Mouse (Mus musculus): ENCODE measurements around the gene Opcml. TPM values are rescaled to one million over a fixed set of nuclear protein-coding genes. Genes with fewer than 3 reads are reported as not detected.

Opcml gene
- total and polyA plus RNA-seq, 2 experiments, result under 0.01 TPM; not detected in 1

GRCm38 (mm10) chr9:28319021-28319755, 528.6 kb downstream of the Opcml start:
- no peak for TF ChIP-seq CTCF (IDR thresholded peaks at IDR 0.05; ENCODE audit: low read depth, low read length)
- TF ChIP-seq POLR2A (IDR thresholded peaks at IDR 0.05; ENCODE audit: extremely low read depth, insufficient read depth, low read length), result no peak
- DNase-seq (ENCODE audit: extremely low read depth, low read depth, low spot score), result no peak
- Histone ChIP-seq H3K27me3 (ENCODE audit: control insufficient read depth, insufficient read depth, low read length) (no peaks in the 10 kb centered on the region), H3K4me1 (ENCODE audit: control insufficient read depth, insufficient read depth, low read length) (no peaks in the 10 kb centered on the region), H3K9ac (ENCODE audit: low read depth, low read length) (no peak overlapping the region), H3K27ac (replicated peaks; ENCODE audit: insufficient read depth, low read depth, low read length) (no peak overlapping the region), H3K36me3 (ENCODE audit: control insufficient read depth, insufficient read depth, low read length) (no peaks in the 10 kb centered on the region), H3K79me2 (ENCODE audit: control insufficient read depth, insufficient read depth, low read length) (no peaks in the 10 kb centered on the region), H3K4me3 (ENCODE audit: insufficient read depth, low read depth, low read length) (no peak overlapping the region)
- WGBS, result 59% methylated on average over 4 of the region's 4 CpGs

GRCm38 (mm10) chr9:28319802-28320201, 529.2 kb downstream of the Opcml start:
- Histone ChIP-seq H3K36me3 (ENCODE audit: control insufficient read depth, insufficient read depth, low read length) (no peaks in the 10 kb centered on the region), H3K79me2 (ENCODE audit: control insufficient read depth, insufficient read depth, low read length) (no peaks in the 10 kb centered on the region), H3K27me3 (ENCODE audit: control insufficient read depth, insufficient read depth, low read length) (no peaks in the 10 kb centered on the region), H3K9ac (ENCODE audit: low read depth, low read length) (no peak overlapping the region), H3K27ac (replicated peaks; ENCODE audit: insufficient read depth, low read depth, low read length) (no peak overlapping the region), H3K4me3 (ENCODE audit: insufficient read depth, low read depth, low read length) (no peak overlapping the region), H3K4me1 (ENCODE audit: control insufficient read depth, insufficient read depth, low read length) (no peaks in the 10 kb centered on the region)
- 10% methylated on average over 1 of the region's 1 CpGs for WGBS
- no peak for DNase-seq (ENCODE audit: extremely low read depth, low read depth, low spot score)
- TF ChIP-seq POLR2A (IDR thresholded peaks at IDR 0.05; ENCODE audit: extremely low read depth, insufficient read depth, low read length), result no peak
- no peak for TF ChIP-seq CTCF (IDR thresholded peaks at IDR 0.05; ENCODE audit: low read depth, low read length)

GRCm38 (mm10) chr9:28327985-28328384, 537.4 kb downstream of the Opcml start:
- Histone ChIP-seq H3K36me3 (ENCODE audit: control insufficient read depth, insufficient read depth, low read length) (no peaks in the 10 kb centered on the region), H3K4me1 (ENCODE audit: control insufficient read depth, insufficient read depth, low read length) (no peaks in the 10 kb centered on the region), H3K27ac (replicated peaks; ENCODE audit: insufficient read depth, low read depth, low read length) (no peak overlapping the region), H3K9ac (ENCODE audit: low read depth, low read length) (no peak overlapping the region), H3K27me3 (ENCODE audit: control insufficient read depth, insufficient read depth, low read length) (0 out of 2 replicates have a peak, but pooled peaks cover 2% of the 10 kb centered on the region), H3K4me3 (ENCODE audit: insufficient read depth, low read depth, low read length) (no peak overlapping the region), H3K79me2 (ENCODE audit: control insufficient read depth, insufficient read depth, low read length) (no peaks in the 10 kb centered on the region)
- TF ChIP-seq POLR2A (IDR thresholded peaks at IDR 0.05; ENCODE audit: extremely low read depth, insufficient read depth, low read length), result no peak
- no peak for TF ChIP-seq CTCF (IDR thresholded peaks at IDR 0.05; ENCODE audit: low read depth, low read length)
- no peak for DNase-seq (ENCODE audit: extremely low read depth, low read depth, low spot score)
- WGBS, result 43% methylated on average over 4 of the region's 4 CpGs

- no peaks in the 10 kb centered on the region for H3K4me1 ChIP-seq (ENCODE audit: control insufficient read depth, insufficient read depth, low read length)
- no peak for TF ChIP-seq CTCF (IDR thresholded peaks at IDR 0.05; ENCODE audit: low read depth, low read length)
- TF ChIP-seq POLR2A (IDR thresholded peaks at IDR 0.05; ENCODE audit: extremely low read depth, insufficient read depth, low read length), result no peak
- WGBS, result 87% methylated on average over 2 of the region's 2 CpGs
- H3K36me3 ChIP-seq (ENCODE audit: control insufficient read depth, insufficient read depth, low read length), result no peaks in the 10 kb centered on the region
- no peak overlapping the region for H3K9ac ChIP-seq (ENCODE audit: low read depth, low read length)
- DNase-seq (ENCODE audit: extremely low read depth, low read depth, low spot score), result no peak
- no peak overlapping the region for H3K27ac ChIP-seq (replicated peaks; ENCODE audit: insufficient read depth, low read depth, low read length)
- H3K4me3 ChIP-seq (ENCODE audit: insufficient read depth, low read depth, low read length), result no peak overlapping the region
- H3K79me2 ChIP-seq (ENCODE audit: control insufficient read depth, insufficient read depth, low read length), result no peaks in the 10 kb centered on the region
- H3K27me3 ChIP-seq (ENCODE audit: control insufficient read depth, insufficient read depth, low read length), result 0 out of 2 replicates have a peak, but pooled peaks cover 2% of the 10 kb centered on the region
Observed at GRCm38 (mm10) chr9:28328434-28328833, 537.9 kb downstream of the Opcml start.

- no peaks in the 10 kb centered on the region for H3K79me2 ChIP-seq (ENCODE audit: control insufficient read depth, insufficient read depth, low read length)
Observed at GRCm38 (mm10) chr9:28329477-28329876, 538.9 kb downstream of the Opcml start.

More at GRCm38 (mm10) chr9:28329477-28329876, 538.9 kb downstream of the Opcml start:
- no peak overlapping the region for H3K4me3 ChIP-seq (ENCODE audit: insufficient read depth, low read depth, low read length)
- H3K9ac ChIP-seq (ENCODE audit: low read depth, low read length), result no peak overlapping the region
- no peak for DNase-seq (ENCODE audit: extremely low read depth, low read depth, low spot score)
- H3K36me3 ChIP-seq (ENCODE audit: control insufficient read depth, insufficient read depth, low read length), result no peaks in the 10 kb centered on the region
- no peaks in the 10 kb centered on the region for H3K4me1 ChIP-seq (ENCODE audit: control insufficient read depth, insufficient read depth, low read length)
- TF ChIP-seq POLR2A (IDR thresholded peaks at IDR 0.05; ENCODE audit: extremely low read depth, insufficient read depth, low read length) (no peak), CTCF (IDR thresholded peaks at IDR 0.05; ENCODE audit: low read depth, low read length) (no peak)
- no peak overlapping the region for H3K27ac ChIP-seq (replicated peaks; ENCODE audit: insufficient read depth, low read depth, low read length)
- H3K27me3 ChIP-seq (ENCODE audit: control insufficient read depth, insufficient read depth, low read length), result 0 out of 2 replicates have a peak, but pooled peaks cover 2% of the 10 kb centered on the region

Data from liver, adult 2 months (tissue).